Mouse (Mus musculus) limb, embryonic 11.5 days (tissue): Measurements from ENCODE around the gene Slc5a11. TPM values are rescaled to one million over a fixed set of nuclear protein-coding genes. Genes with fewer than 3 reads are reported as not detected.

ENCODE experiments used
- ATAC-seq: fragments of 200-750 bp; cut with Nextera tagmentation; 2 replicates; pipeline ENCODE4 v1.8.0; 2017; ENCODE audit warnings: low read depth; ENCODE audit not compliant: insufficient number of reproducible peaks, low FRiP score, low TSS enrichment
- DNase-seq: peaks from one replicate; pipeline ENCODE4 v3.0.0-alpha.2; 2015; ENCODE audit warnings: low spot score
- H3K27ac ChIP-seq: fragments of 300-500 bp; sonication (generic); replicated peaks from 2 replicates; pipeline ENCODE4 v1.5.1; 2014; ENCODE audit warnings: low read depth, mild to moderate bottlenecking, low read length
- H3K27me3 ChIP-seq: fragments of 300-500 bp; sonication (generic); 2 replicates; pipeline ENCODE4 v1.6.1; 2014; ENCODE audit warnings: mild to moderate bottlenecking, low read length, mixed read lengths; ENCODE audit not compliant: control insufficient read depth, insufficient read depth
- H3K36me3 ChIP-seq: fragments of 300-500 bp; sonication (generic); 2 replicates; pipeline ENCODE4 v1.6.1; 2014; ENCODE audit warnings: mild to moderate bottlenecking, low read length, moderate library complexity, mixed read lengths; ENCODE audit not compliant: control insufficient read depth, insufficient read depth
- H3K4me1 ChIP-seq: fragments of 300-500 bp; sonication (generic); 2 replicates; pipeline ENCODE4 v1.6.1; 2014; ENCODE audit warnings: low read length, mixed read lengths; ENCODE audit not compliant: control insufficient read depth, insufficient read depth
- H3K4me2 ChIP-seq: fragments of 300-500 bp; sonication (generic); 2 replicates; pipeline ENCODE4 v1.6.1; 2014; ENCODE audit warnings: low read depth, mild to moderate bottlenecking, moderate library complexity; ENCODE audit not compliant: severe bottlenecking
- H3K4me3 ChIP-seq: fragments of 300-500 bp; sonication (generic); 2 replicates; pipeline ENCODE4 v1.5.1; 2014; ENCODE audit warnings: low read depth, low read length
- H3K9ac ChIP-seq: fragments of 300-500 bp; sonication (generic); 2 replicates; pipeline ENCODE4 v1.6.1; 2014; ENCODE audit warnings: mild to moderate bottlenecking, low read length
- H3K9me3 ChIP-seq: fragments of 300-500 bp; sonication (generic); 2 replicates; pipeline ENCODE4 v1.6.1; 2016; ENCODE audit warnings: low read length; ENCODE audit not compliant: control insufficient read depth
- WGBS: fragments of 180-500 bp; shearing (Covaris S2); extraction: QIAGEN DNeasy Blood & Tissue Kit; methylation state at CpG from one replicate; pipeline ENCODE4 v1.1.7; 2014; 5-methylcytosine and 5-hydroxymethylcytosine counted together
- polyA plus RNA-seq: library from polyadenylated mRNA; unstranded; fragments of >200 nt; fragmentation: Nextera tagmentation; extraction: Ambion mirVana; gene quantifications from 2 replicates; pipeline ENCODE4 v1.2.1, GENCODE M21; 2014

Slc5a11 gene
- polyA plus RNA-seq, 1 experiment from 2014 or later, result not detected

DNA sequence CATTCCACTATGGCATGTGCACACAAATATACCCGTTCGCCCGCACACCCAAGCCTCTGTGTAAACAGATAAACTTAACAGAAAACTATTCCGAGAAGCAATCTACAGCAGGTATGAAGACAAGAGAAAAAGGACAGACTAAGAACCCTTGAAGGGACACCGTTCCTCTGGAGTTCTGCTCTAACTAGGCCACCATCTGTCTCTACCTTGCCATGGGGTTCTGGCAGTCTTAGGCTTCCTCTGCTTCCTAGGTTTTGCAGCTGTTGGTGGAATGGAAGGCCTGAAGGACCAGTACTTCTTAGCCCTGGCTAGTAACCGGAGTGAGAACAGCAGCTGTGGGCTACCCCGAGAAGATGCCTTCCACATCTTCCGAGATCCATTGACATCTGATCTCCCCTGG lies 43.5 kb downstream of the Slc5a11 start:
- ATAC-seq (no peak), DNase-seq (no peak)
- WGBS, result 89% methylated on average over 8 of the region's 8 CpGs
- Histone ChIP-seq H3K4me3 (no peak overlapping the region), H3K4me2 (no peak overlapping the region), H3K4me1 (no peaks in the 10 kb centered on the region), H3K9ac (no peak overlapping the region), H3K27ac (no peak overlapping the region), H3K36me3 (no peaks in the 10 kb centered on the region), H3K9me3 (no peaks in the 10 kb centered on the region), H3K27me3 (no peaks in the 10 kb centered on the region)

DNA sequence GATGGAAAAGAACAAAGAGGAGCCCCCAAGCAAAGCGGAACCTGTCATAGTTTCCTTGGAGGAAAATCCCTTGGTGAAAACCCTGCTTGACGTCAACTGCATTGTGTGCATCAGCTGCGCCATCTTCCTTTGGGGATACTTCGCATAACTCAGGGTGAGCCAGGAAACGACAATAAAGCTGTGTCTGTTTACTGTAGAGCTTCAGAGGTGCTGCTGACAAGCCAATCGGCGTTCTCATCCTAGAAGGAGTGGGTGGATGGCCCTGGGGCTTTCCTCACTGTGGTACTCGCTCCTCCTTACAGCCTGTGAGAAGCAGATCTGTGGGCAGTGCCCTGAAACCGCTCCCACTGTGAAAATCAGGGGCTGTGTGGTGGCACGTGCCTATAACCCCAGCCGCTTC lies 58.5 kb downstream of the Slc5a11 start:
- Histone ChIP-seq H3K4me1 (no peaks in the 10 kb centered on the region), H3K9ac (no peak overlapping the region), H3K4me2 (no peak overlapping the region), H3K27ac (no peak overlapping the region), H3K27me3 (no peaks in the 10 kb centered on the region), H3K36me3 (no peaks in the 10 kb centered on the region), H3K4me3 (no peak overlapping the region), H3K9me3 (no peaks in the 10 kb centered on the region)
- WGBS, result 71% methylated on average over 11 of the region's 11 CpGs
- ATAC-seq (no peak), DNase-seq (no peak)

DNA sequence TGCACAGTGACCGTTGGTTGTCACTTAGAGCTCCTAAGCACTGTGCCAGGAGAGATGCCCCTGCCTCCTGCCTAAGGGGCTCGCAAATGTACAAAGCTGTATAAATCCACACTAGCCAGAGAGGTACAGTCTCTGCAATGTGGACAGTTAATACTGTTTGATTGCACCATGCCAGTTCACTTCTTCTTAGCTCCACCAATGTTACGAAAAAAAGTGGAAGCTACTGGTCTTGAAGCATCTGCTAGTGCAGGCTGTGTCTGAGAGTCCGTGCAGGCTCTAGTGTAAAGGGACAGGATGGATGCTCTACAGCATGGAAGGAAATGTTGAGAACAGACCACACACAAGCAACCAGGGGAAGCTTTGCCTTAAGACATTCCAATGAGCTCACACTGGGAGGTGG lies 62.0 kb downstream of the Slc5a11 start:
- Histone ChIP-seq H3K4me1 (no peaks in the 10 kb centered on the region), H3K27ac (no peak overlapping the region), H3K4me2 (no peak overlapping the region), H3K9ac (no peak overlapping the region), H3K36me3 (peaks cover 2% of the 10 kb centered on the region; the same call in 1 of the 2 replicates), H3K4me3 (no peak overlapping the region), H3K9me3 (no peaks in the 10 kb centered on the region), H3K27me3 (no peaks in the 10 kb centered on the region)
- ATAC-seq (no peak), DNase-seq (no peak)
- 90% methylated on average over 4 of the region's 4 CpGs for WGBS

DNA sequence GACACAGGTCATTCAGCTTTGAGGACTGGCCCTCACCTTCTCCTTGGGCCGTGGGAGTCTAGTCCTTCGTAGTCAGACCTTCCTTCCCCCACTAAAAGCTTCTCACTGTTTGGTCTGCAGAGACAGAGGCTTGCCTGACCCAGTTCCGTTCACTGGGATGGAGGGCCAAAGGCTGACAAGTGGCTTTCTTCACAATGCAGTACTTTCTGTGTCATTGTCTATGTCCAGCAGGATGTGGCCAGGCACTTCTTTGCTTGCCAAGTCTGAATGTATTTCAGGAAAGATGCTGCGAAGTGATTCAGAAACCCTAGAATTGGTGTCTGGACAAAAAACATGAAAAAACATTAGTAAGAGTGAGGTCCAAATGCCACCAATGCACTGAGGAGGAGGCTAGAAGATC lies 65.2 kb downstream of the Slc5a11 start:
- Histone ChIP-seq H3K4me3 (no peak overlapping the region), H3K9me3 (no peaks in the 10 kb centered on the region), H3K9ac (no peak overlapping the region), H3K27me3 (no peaks in the 10 kb centered on the region), H3K4me2 (no peak overlapping the region), H3K36me3 (peaks cover 4% of the 10 kb centered on the region; the same call in 1 of the 2 replicates), H3K27ac (no peak overlapping the region), H3K4me1 (no peaks in the 10 kb centered on the region)
- no peak for DNase-seq
- no peak for ATAC-seq
- 91% methylated on average over 4 of the region's 4 CpGs for WGBS

DNA sequence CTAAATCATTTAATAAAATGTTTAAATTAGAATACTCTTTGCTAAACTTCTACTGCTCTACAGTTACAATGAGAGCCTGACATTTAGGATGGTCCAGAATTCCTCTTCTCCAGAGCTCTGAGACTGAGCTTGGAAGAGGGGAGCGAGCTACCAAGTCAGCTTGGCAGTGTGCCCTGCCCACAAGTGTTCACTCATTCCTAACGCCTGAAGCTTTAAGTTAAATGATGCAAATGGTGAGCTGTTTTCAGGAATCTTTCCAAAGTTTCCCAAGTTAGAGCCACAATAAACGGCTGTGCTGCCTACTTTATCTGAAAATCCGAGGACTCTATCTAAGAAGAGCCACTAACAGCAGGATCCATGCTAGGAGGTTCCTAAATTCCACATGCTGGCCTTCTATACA lies 69.2 kb downstream of the Slc5a11 start:
- Histone ChIP-seq H3K36me3 (peaks cover 6% of the 10 kb centered on the region; the same call in 1 of the 2 replicates), H3K27ac (no peak overlapping the region), H3K4me1 (no peaks in the 10 kb centered on the region), H3K9ac (no peak overlapping the region), H3K27me3 (no peaks in the 10 kb centered on the region), H3K4me2 (no peak overlapping the region), H3K4me3 (no peak overlapping the region), H3K9me3 (no peaks in the 10 kb centered on the region)
- ATAC-seq (no peak), DNase-seq (no peak)
- WGBS, result 88% methylated on average over 4 of the region's 4 CpGs

DNA sequence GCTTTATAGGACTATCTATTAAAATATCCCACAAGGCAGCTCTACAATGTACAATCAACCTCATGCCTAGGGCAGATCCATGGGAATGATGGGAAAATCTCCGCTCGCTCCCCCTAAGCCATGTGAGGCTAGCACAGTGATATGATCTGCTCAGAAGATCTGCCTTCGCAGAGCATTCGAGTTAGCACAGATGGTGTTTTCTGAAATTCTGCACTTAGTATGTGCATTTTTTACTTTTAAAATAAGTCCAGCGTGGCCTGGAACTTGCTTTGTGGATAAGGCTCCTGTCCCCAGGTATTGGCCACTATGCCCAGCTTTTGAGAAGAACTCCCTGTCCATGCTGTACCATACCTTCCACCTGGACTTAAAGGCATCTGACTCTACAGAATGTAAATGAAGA lies 71.3 kb downstream of the Slc5a11 start:
- no peak overlapping the region for H3K4me2 ChIP-seq
- peaks cover 7% of the 10 kb centered on the region; the same call in 1 of the 2 replicates for H3K36me3 ChIP-seq
- H3K9ac ChIP-seq, result no peak overlapping the region
- DNase-seq, result no peak
- no peak for ATAC-seq
- H3K4me1 ChIP-seq, result no peaks in the 10 kb centered on the region
- WGBS, result 95% methylated on average over 5 of the region's 5 CpGs
- H3K27ac ChIP-seq, result no peak overlapping the region
- H3K4me3 ChIP-seq, result no peak overlapping the region
- no peaks in the 10 kb centered on the region for H3K27me3 ChIP-seq
- no peaks in the 10 kb centered on the region for H3K9me3 ChIP-seq

DNA sequence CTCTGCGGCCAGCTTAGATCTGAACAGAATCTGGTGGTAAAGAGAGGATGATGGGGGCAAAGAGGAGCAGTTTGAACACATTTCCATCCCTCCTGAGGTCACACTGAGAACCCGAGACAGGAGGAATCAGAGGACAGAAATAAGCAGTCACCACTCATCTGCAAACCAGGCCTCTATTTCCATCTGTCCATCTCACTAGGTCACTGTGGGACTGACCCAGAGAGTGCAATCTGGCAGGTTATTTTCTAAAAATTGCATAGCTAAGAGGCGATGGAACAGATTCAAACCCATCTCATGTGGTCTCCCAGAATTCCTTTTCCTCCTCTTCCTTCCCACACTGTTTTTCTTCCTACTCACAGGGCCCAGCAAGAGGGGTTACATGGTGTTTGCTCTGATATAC lies 73.3 kb downstream of the Slc5a11 start:
- ATAC-seq (no peak), DNase-seq (no peak)
- Histone ChIP-seq H3K4me1 (no peaks in the 10 kb centered on the region), H3K27me3 (no peaks in the 10 kb centered on the region), H3K9me3 (no peaks in the 10 kb centered on the region), H3K36me3 (peaks cover 12% of the 10 kb centered on the region), H3K27ac (no peak overlapping the region), H3K4me2 (no peak overlapping the region), H3K9ac (no peak overlapping the region), H3K4me3 (no peak overlapping the region)
- 86% methylated on average over 3 of the region's 3 CpGs for WGBS

DNA sequence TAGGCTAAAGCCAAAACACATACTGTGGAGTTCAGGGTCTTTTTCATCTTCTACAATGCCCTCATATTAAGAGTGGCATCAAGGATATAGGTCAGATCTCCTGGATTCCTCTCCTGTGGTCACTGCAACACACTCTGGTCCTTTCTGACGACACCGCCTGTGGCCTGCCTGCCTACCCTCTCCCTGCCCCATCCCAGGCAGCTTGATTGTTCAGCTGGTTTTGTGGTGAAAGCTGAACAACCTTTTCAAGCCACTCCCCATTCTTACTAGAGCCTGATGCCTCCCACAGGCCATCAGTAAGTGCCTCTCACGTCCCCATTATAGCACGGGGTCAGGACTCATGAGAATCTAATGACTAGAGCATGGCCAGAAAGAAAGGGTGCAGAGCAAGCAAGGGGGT lies 74.6 kb downstream of the Slc5a11 start:
- Histone ChIP-seq H3K4me3 (no peak overlapping the region), H3K4me1 (no peaks in the 10 kb centered on the region), H3K9me3 (no peaks in the 10 kb centered on the region), H3K27me3 (no peaks in the 10 kb centered on the region), H3K4me2 (no peak overlapping the region), H3K36me3 (peaks cover 17% of the 10 kb centered on the region), H3K9ac (no peak overlapping the region), H3K27ac (no peak overlapping the region)
- DNase-seq (no peak), ATAC-seq (no peak)
- 90% methylated on average over 4 of the region's 4 CpGs for WGBS

DNA sequence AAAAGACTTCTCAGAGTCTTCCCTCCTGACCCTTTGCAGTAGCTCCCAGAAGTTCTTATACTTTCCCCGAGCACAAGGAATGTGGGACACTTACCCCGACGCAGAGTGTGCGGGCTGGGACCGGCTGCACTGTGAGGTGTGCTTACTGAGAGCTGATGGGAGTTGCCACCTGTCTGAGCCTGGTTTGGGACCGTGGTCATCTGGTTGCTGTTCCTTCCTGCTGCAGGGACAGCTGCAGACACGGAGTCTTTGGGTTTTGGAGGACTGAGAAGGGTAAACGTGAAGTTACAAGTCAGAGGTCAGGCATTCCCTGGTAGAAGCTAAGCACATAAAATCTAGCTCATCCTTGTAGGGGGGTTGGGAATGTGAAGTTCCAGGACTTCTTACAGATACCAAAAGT lies 77.4 kb downstream of the Slc5a11 start:
- Histone ChIP-seq H3K9ac (no peak overlapping the region), H3K4me1 (no peaks in the 10 kb centered on the region), H3K27ac (no peak overlapping the region), H3K9me3 (no peaks in the 10 kb centered on the region), H3K4me3 (no peak overlapping the region), H3K27me3 (no peaks in the 10 kb centered on the region), H3K36me3 (peaks cover 14% of the 10 kb centered on the region), H3K4me2 (no peak overlapping the region)
- 87% methylated on average over 8 of the region's 8 CpGs for whole genome bisulfite sequencing
- DNase-seq, result no peak
- ATAC-seq, result no peak
